Mouse (Mus musculus): ENCODE measurements around the gene Gm7978. TPM values are rescaled to one million over a fixed set of nuclear protein-coding genes. Genes with fewer than 3 reads are reported as not detected.
"Not testable (repeated sequence)": the region's sequence is repeated elsewhere in the genome, so short reads cannot be mapped to it uniquely, and the experiment has no call there.

Gene Gm7978
- not detected in 2 replicates for polyA plus RNA-seq (2012; rRNA removed)

GRCm38 (mm10) chr5:95736073-95736472 is at the start of gene Gm7978:
Gene Gm7978 (minus strand): TSS chr5:95736173.
- DNase-seq (ENCODE audit: extremely low spot score in 1 of 2, low spot score in 1 of 2), result not testable (repeated sequence)

- DNase-seq (ENCODE audit: extremely low spot score in 1 of 2, low spot score in 1 of 2), result not testable (repeated sequence)
These were observed 39.7 kb upstream of the Gm7978 start, which contains the start of gene E330014E10Rik for GRCm38 (mm10) chr5:95775690-95776089. Gene E330014E10Rik (plus strand): TSS chr5:95775990.

- DNase-seq (ENCODE audit: extremely low spot score in 1 of 2, low spot score in 1 of 2), result not testable (repeated sequence)
These were observed 5.7 kb upstream of the Gm7978 start, which contains the start of gene Gm7982 for GRCm38 (mm10) chr5:95741714-95742113. Gene Gm7982 (plus strand): TSS chr5:95742014.

Other genes with a start within 250 kb of the Gm7978 start
- gene Gm3286, start 225.4 kb downstream of the Gm7978 start, polyA plus RNA-seq (2012; rRNA removed), result not detected in 2 replicates
- not detected in 2 replicates for gene Gm7971, start 141.3 kb downstream of the Gm7978 start, polyA plus RNA-seq (2012; rRNA removed)
- gene Gm7982, start 5.8 kb upstream of the Gm7978 start, polyA plus RNA-seq (2012; rRNA removed), result not detected in 2 replicates
- not detected in 2 replicates for gene E330014E10Rik, start 39.8 kb upstream of the Gm7978 start, polyA plus RNA-seq (2012; rRNA removed)
- not detected in 2 replicates for gene Cxcl13, start 220.8 kb upstream of the Gm7978 start, polyA plus RNA-seq (2012; rRNA removed)

Measured in frontal cortex, adult 2 months (tissue).